Mouse (Mus musculus) liver, embryonic 14.5 days (tissue): ENCODE data around the gene Gm9507.

Experiments
- CTCF ChIP-seq: IDR thresholded peaks from 2 replicates; pipeline ENCODE4 v1.5.1; 2016; ENCODE audit warnings: antibody characterized with exemption, low read depth, control low read depth
- EP300 ChIP-seq: IDR thresholded peaks from 2 replicates; pipeline ENCODE4 v1.6.1; 2016; ENCODE audit warnings: antibody characterized with exemption, low read depth

GRCm38 (mm10) chr10:77835647-77836046, 24.0 kb upstream of the Gm9507 start, which contains the start of gene Krtap10-10:
- TF ChIP-seq CTCF, result no peak
- no peak for TF ChIP-seq EP300
